ENCODE assay signal across 8 mouse cellular contexts in the genomic region with DNA sequence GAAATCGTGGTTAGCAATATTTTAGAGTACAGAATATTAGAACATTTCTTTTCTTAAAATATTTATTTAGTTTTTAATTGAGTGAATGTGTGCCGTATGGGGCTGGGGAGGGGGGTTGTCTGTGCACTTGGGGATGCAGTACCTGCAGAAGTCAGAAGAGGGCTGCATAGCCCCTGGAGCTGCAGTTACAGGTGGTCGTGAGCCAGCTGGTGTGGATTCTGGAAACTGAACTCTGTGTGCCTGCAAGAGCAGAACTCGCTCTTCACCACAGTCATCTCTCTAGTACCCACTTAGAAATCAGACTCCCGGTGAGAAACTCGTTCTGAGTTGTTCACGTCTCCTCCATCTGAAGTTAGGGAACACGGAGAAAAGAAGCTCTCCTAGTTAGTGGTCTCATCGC. TPM values are rescaled to one million over a fixed set of nuclear protein-coding genes. Genes with fewer than 3 reads are reported as not detected.
DNase-seq lines count a peak whose midpoint lies in the region; ATAC-seq lines count a peak whose summit lies in the region.

No protein-coding gene starts in this region.

- peaks cover 5% of the 10 kb centered on the region; the same call in 1 of the 2 replicates for H3K27me3 ChIP-seq in forebrain, embryonic 14.5 days (replicated peaks; ENCODE audit: control insufficient read depth, insufficient read depth, low read length)
- H3K27me3 ChIP-seq in forebrain, embryonic 15.5 days, result peaks cover 2% of the 10 kb centered on the region; the same call in 1 of the 2 replicates

- peak; percentile 61 for DNase-seq in forebrain, embryonic 14.5 days (ENCODE audit: low spot score)
- peak; percentile 60 for DNase-seq in left cerebral cortex, postnatal 4 days
- DNase-seq in left cerebral cortex, adult 8-10 months (ENCODE audit: low spot score in 2 of 2), result no peak
- DNase-seq in embryo, embryonic 11 days, result peak; percentile 71
- peak; percentile 19 for DNase-seq in right cerebral cortex, postnatal 25 days

- intact Hi-C loops in left cerebral cortex, postnatal 4 days (cut with DNase I), result no loop called here

- no peaks in the 10 kb centered on the region for H3K36me3 ChIP-seq in forebrain, embryonic 14.5 days (ENCODE audit: control insufficient read depth, insufficient read depth, low read length)
- no peaks in the 10 kb centered on the region for H3K36me3 ChIP-seq in forebrain, embryonic 15.5 days

- H3K9me3 ChIP-seq in forebrain, embryonic 14.5 days (replicated peaks; ENCODE audit: control insufficient read depth, low read length), result no peaks in the 10 kb centered on the region
- H3K9me3 ChIP-seq in forebrain, embryonic 15.5 days, result no peaks in the 10 kb centered on the region

- no peak for ATAC-seq in forebrain, embryonic 14.5 days
- ATAC-seq in forebrain, embryonic 15.5 days (replicated peaks), result no peak
- ATAC-seq in megakaryocyte, adult 5-6 weeks (ENCODE audit: poor library complexity, severe bottlenecking), result no peak
- no peak for ATAC-seq in cerebellum, adult (ENCODE audit: insufficient number of reproducible peaks, low FRiP score, low TSS enrichment)

- H3K4me1 ChIP-seq in forebrain, embryonic 14.5 days (ENCODE audit: control insufficient read depth, insufficient read depth, low read length), result 0 out of 2 replicates have a peak, but pooled peaks cover 2% of the 10 kb centered on the region
- H3K4me1 ChIP-seq in forebrain, embryonic 15.5 days, result peaks cover 7% of the 10 kb centered on the region

- no peak overlapping the region for H3K9ac ChIP-seq in forebrain, embryonic 14.5 days (ENCODE audit: low read length)
- no peak overlapping the region for H3K9ac ChIP-seq in forebrain, embryonic 15.5 days (replicated peaks)

- no peak overlapping the region for H3K27ac ChIP-seq in forebrain, embryonic 14.5 days (ENCODE audit: low read depth, low read length)
- no peak overlapping the region for H3K27ac ChIP-seq in forebrain, embryonic 15.5 days (replicated peaks)

- H3K4me3 ChIP-seq in forebrain, embryonic 14.5 days (ENCODE audit: low read depth, low read length), result no peak overlapping the region
- no peak overlapping the region for H3K4me3 ChIP-seq in forebrain, embryonic 15.5 days

- no peak overlapping the region for H3K4me2 ChIP-seq in forebrain, embryonic 14.5 days (ENCODE audit: low read length)
- no peak overlapping the region for H3K4me2 ChIP-seq in forebrain, embryonic 15.5 days (replicated peaks)

- 37% methylated on average over 9 of the region's 9 CpGs for WGBS in forebrain, embryonic 14.5 days
- WGBS in forebrain, embryonic 15.5 days, result 39% methylated on average over 9 of the region's 9 CpGs

RNA-seq across cellular contexts. Expression of a gene that starts 2.6 kb away (rescaled TPM):
- 9.9 and 10.9 TPM in 2 replicates for polyA plus RNA-seq in forebrain, embryonic 14.5 days (2014; fragmentation: Nextera tagmentation; extraction: Ambion mirVana)
- 14.2 and 15.7 TPM in 2 replicates for polyA plus RNA-seq in forebrain, embryonic 15.5 days (2015; fragmentation: Nextera tagmentation; extraction: Ambion mirVana)
- total RNA-seq in left cerebral cortex, postnatal 4 days (2021), result 10 to 100 TPM; 43.8 to 49.9 TPM
- 10 to 100 TPM; 29.5 to 41.9 (median 34.7) TPM for total RNA-seq in left cerebral cortex, adult 8-10 months (2022)
- 0.25 TPM in 1 of 2 replicates, not detected in the other for total RNA-seq in megakaryocyte, adult 5-6 weeks (2015)
- total RNA-seq in megakaryocyte, adult 5-6 weeks (2017), result 0.04 and 0.18 TPM in 2 replicates

RNA-seq across cellular contexts. Expression of a gene that starts 54.0 kb away (rescaled TPM):
- polyA plus RNA-seq in forebrain, embryonic 14.5 days (2014; fragmentation: Nextera tagmentation; extraction: Ambion mirVana), result 26.4 and 30.6 TPM in 2 replicates
- 32.8 and 34.4 TPM in 2 replicates for polyA plus RNA-seq in forebrain, embryonic 15.5 days (2015; fragmentation: Nextera tagmentation; extraction: Ambion mirVana)
- 10 to 100 TPM; 24.5 to 25.9 TPM for total RNA-seq in left cerebral cortex, postnatal 4 days (2021)
- total RNA-seq in left cerebral cortex, adult 8-10 months (2022), result 10 to 100 TPM; 22.1 to 25.2 (median 24.3) TPM
- 10.9 and 12.1 TPM in 2 replicates for total RNA-seq in megakaryocyte, adult 5-6 weeks (2015)
- 18.8 and 20.5 TPM in 2 replicates for total RNA-seq in megakaryocyte, adult 5-6 weeks (2017)

RNA-seq across cellular contexts. Expression of a gene that starts 54.0 kb away (rescaled TPM):
- polyA plus RNA-seq in forebrain, embryonic 14.5 days (2014; fragmentation: Nextera tagmentation; extraction: Ambion mirVana), result 73.4 and 79.1 TPM in 2 replicates
- 59.9 and 62.5 TPM in 2 replicates for polyA plus RNA-seq in forebrain, embryonic 15.5 days (2015; fragmentation: Nextera tagmentation; extraction: Ambion mirVana)
- 10 to 100 TPM; 77.9 to 82.0 TPM for total RNA-seq in left cerebral cortex, postnatal 4 days (2021)
- total RNA-seq in left cerebral cortex, adult 8-10 months (2022), result 10 to 100 TPM; 43.8 to 48.6 (median 47.9) TPM
- 20.8 and 25.2 TPM in 2 replicates for total RNA-seq in megakaryocyte, adult 5-6 weeks (2015)
- total RNA-seq in megakaryocyte, adult 5-6 weeks (2017), result 20.7 and 20.9 TPM in 2 replicates

Comparison
In these comparisons a context has a peak if more than half of its experiments do, and no peak if none do; other contexts are left out.
1. DNase-seq: peak in forebrain, embryonic 14.5 days (single experiment), left cerebral cortex, postnatal 4 days (single experiment), embryo, embryonic 11 days (single experiment) and right cerebral cortex, postnatal 25 days (single experiment); none in left cerebral cortex, adult 8-10 months (0 of 2).
2. RNA of a gene that starts 2.6 kb away (total RNA-seq): 43.8 to 49.9 TPM in left cerebral cortex, postnatal 4 days and 29.5 to 41.9 TPM in left cerebral cortex, adult 8-10 months; 0.04 to 0.25 TPM in megakaryocyte, adult 5-6 weeks; every median in the first group is over 10 times any median in the second.